Mouse (Mus musculus) heart, adult 2 months (tissue): ENCODE data around the gene Fbxo17. TPM values are rescaled to one million over a fixed set of nuclear protein-coding genes. Genes with fewer than 3 reads are reported as not detected.

Experiments used
- DNase-seq, 2 experiments: peaks; one replicate each; pipeline ENCODE4 v3.0.0; 2021
- H3K27ac ChIP-seq: fragments of 200-600 bp; 2 replicates; pipeline ENCODE4 v1.8.1; 2022
- H3K27me3 ChIP-seq: fragments of 200-500 bp; 2 replicates; pipeline ENCODE4 v1.6.1; 2012; ENCODE audit warnings: mild to moderate bottlenecking, low read length, inconsistent platforms, mixed read lengths; ENCODE audit not compliant: control insufficient read depth, insufficient read depth
- H3K36me3 ChIP-seq: fragments of 200-500 bp; 2 replicates; pipeline ENCODE4 v1.6.1; 2012; ENCODE audit warnings: low read length, inconsistent platforms; ENCODE audit not compliant: control insufficient read depth, insufficient read depth
- H3K4me1 ChIP-seq: fragments of 200-500 bp; 2 replicates; pipeline ENCODE4 v1.6.1; 2011; ENCODE audit warnings: low read length; ENCODE audit not compliant: control insufficient read depth, insufficient read depth
- H3K4me3 ChIP-seq: fragments of 200-600 bp; 2 replicates; pipeline ENCODE4 v1.8.1; 2022
- H3K79me2 ChIP-seq: fragments of 200-500 bp; replicated peaks from 2 replicates; pipeline ENCODE4 v1.6.1; 2012; ENCODE audit warnings: mild to moderate bottlenecking, inconsistent platforms, low read length, moderate library complexity, mixed read lengths; ENCODE audit not compliant: control insufficient read depth, insufficient read depth
- H3K9ac ChIP-seq: fragments of 200-500 bp; 2 replicates; pipeline ENCODE4 v1.6.1; 2012; ENCODE audit warnings: low read depth, mild to moderate bottlenecking, control low read depth, inconsistent platforms, low read length, mixed read lengths
- CTCF ChIP-seq: fragments of 200-600 bp; IDR thresholded peaks from 2 replicates; pipeline ENCODE4 v1.8.1; 2022; ENCODE audit warnings: antibody characterized with exemption, mild to moderate bottlenecking, moderate library complexity
- EP300 ChIP-seq: fragments of 200-500 bp; IDR thresholded peaks from 2 replicates; pipeline ENCODE4 v1.6.1; 2011; ENCODE audit warnings: low read depth, low read length, control low read depth; ENCODE audit not compliant: insufficient read depth
- POLR2A ChIP-seq: fragments of 200-500 bp; IDR thresholded peaks from 2 replicates; pipeline ENCODE4 v1.6.1; 2011; ENCODE audit warnings: mild to moderate bottlenecking, low read depth, low read length, control low read depth; ENCODE audit not compliant: insufficient read depth
- WGBS: fragments of 180-500 bp; shearing (Covaris S2); methylation state at CpG from one replicate; pipeline ENCODE4 v1.1.7; 2018; 5-methylcytosine and 5-hydroxymethylcytosine counted together
- intact Hi-C: fragments of 180-260 bp; cut with DNase I; formaldehyde crosslinking; loops from one replicate; pipeline ENCODE4 v1.15.1; 2025
- polyA plus RNA-seq: library from polyadenylated mRNA; depleted of rRNA; stranded (reverse); fragments of >200 nt; gene quantifications from 2 replicates; pipeline ENCODE4 v1.2.3, GENCODE M21; 2012
- total RNA-seq, 2 experiments: library from RNA; stranded (reverse); gene quantifications; 2 replicates each; pipeline ENCODE4 v1.2.3; 2021

Gene Fbxo17
- total and polyA plus RNA-seq, 3 experiments, result 0.37 to 2.0 (median 0.57) TPM

DNA sequence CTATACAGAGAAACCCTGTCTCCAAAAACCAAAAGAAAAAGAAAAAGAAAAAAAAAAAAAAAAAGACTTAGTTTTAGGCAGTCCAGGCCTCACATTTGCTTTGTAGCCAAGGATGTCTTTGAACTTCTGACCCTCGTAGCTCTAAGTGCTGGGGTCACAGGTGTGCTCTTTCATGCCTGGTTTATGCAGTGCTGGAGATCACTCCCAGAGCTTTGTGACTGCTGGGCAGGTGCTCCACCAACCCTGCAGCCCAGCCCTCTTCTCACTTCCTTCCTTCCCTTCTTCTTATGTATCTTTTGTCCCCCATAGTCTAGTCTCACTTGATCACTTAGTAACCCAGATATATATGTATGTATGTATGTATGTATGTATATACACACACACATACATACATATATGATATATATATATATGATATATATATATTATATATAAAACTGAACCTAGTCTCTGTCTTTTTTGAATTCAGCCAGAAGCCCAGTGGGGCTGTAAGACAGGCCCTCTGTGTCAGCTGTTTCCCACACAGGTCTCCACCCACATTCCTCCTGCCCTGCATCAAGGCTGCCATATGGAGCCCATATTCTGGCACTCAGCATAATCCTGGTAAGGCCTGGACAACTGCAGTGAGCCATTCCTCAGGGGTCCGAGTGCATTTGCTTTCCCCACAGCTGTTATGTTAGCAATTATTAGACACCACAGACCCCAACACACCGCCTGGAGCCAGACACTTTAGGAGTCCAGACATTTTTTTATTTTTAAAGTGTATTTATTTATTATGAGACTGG lies 4.3 kb downstream of the Fbxo17 start:
- no peaks in the 10 kb centered on the region for H3K79me2 ChIP-seq
- H3K9ac ChIP-seq, result no peak overlapping the region
- no peak for DNase-seq
- no peak overlapping the region for H3K4me3 ChIP-seq
- intact Hi-C loops, result loop anchor here (10.0 kb wide), 1 partner anchor 116 kb away; no protein-coding TSS in a partner anchor
- H3K36me3 ChIP-seq, result no peaks in the 10 kb centered on the region
- H3K27me3 ChIP-seq, result no peaks in the 10 kb centered on the region
- H3K27ac ChIP-seq, result no peak overlapping the region
- TF ChIP-seq EP300 (no peak), CTCF (no peak)
- 82% methylated on average over 3 of the region's 3 CpGs for WGBS
- H3K4me1 ChIP-seq, result no peaks in the 10 kb centered on the region

DNA sequence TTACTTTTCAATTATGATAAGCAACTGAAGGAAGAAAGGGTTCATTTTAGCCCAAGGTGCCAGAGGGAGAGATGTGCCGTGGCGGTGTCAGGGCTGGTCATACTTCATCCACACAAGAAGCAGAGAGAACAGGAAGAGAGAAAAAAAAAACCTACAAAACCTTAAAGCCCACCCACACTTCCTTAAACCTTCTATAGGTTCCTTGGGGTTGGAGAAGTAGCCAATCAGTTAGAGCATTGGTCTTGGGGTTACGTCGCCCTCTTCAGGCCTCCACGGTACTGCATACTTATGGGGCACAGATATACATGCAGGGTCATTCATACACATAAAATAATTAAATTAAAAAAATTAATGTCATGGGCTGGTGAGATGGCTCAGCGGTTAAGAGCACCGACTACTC lies 5.5 kb downstream of the Fbxo17 start:
- Histone ChIP-seq H3K4me3 (no peak overlapping the region), H3K9ac (no peak overlapping the region), H3K27me3 (no peaks in the 10 kb centered on the region), H3K79me2 (no peaks in the 10 kb centered on the region), H3K36me3 (no peaks in the 10 kb centered on the region), H3K4me1 (no peaks in the 10 kb centered on the region), H3K27ac (no peak overlapping the region)
- no peak for TF ChIP-seq CTCF
- no peak for TF ChIP-seq POLR2A
- TF ChIP-seq EP300, result no peak
- WGBS, result 91% methylated on average over 7 of the region's 7 CpGs
- intact Hi-C loops, result loop anchor here (10.0 kb wide), 1 partner anchor 117 kb away; no protein-coding TSS in a partner anchor
- DNase-seq, result no peak

DNA sequence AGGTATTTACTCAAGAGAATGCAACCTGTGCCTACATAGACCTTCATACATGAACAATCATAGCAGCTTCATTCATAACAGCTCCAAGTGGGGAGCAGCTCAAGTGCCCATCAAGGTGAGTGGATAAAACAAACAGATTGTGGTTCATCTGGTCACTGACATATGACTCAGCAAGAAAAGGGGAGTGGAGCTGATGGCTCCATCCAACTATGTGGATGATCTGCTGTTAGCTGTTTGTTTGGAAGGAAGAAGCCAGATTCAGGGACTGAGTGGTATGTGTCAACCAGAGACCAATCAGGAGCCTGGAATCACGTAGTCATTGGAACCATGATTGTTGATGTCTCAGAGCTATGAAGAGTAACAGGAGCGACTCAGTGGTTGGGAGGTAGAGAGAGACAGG lies 8.0 kb downstream of the Fbxo17 start:
- H3K27me3 ChIP-seq, result no peaks in the 10 kb centered on the region
- TF ChIP-seq EP300, result no peak
- TF ChIP-seq POLR2A, result no peak
- TF ChIP-seq CTCF, result no peak
- H3K79me2 ChIP-seq, result no peaks in the 10 kb centered on the region
- 96% methylated on average over 2 of the region's 2 CpGs for WGBS
- no peak overlapping the region for H3K4me3 ChIP-seq
- H3K4me1 ChIP-seq, result no peaks in the 10 kb centered on the region
- H3K27ac ChIP-seq, result no peak overlapping the region
- H3K9ac ChIP-seq, result no peak overlapping the region
- DNase-seq, result no peak
- intact Hi-C loops, result loop anchor here (2.0 to 10.0 kb wide), 2 partner anchors 120 to 274 kb away; partner anchors contain the start of gene Lrfn1
- H3K36me3 ChIP-seq, result no peaks in the 10 kb centered on the region

DNA sequence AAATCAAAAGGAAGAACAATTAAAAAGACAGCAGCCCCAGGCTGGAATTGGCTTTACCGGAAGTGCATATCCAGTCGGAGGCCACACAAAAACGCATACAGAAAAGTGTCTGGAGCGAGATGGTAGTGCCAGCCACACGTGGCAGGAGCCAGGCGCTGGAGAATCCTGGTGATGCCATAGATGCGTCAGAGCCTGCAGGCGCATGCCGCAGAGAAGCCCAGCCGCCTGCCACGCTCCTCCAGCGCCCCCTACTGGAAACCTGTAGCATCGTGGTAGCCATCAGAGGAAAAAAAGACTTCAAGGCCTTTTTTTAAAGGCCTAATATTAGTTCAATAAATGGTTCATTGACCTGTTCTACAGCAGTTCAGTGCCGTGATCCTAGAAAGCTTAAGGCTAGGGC lies 10.0 kb downstream of the Fbxo17 start:
- H3K9ac ChIP-seq, result no peak overlapping the region
- no peaks in the 10 kb centered on the region for H3K4me1 ChIP-seq
- peak; percentile 54 to 56 for DNase-seq
- no peak overlapping the region for H3K4me3 ChIP-seq
- no peaks in the 10 kb centered on the region for H3K79me2 ChIP-seq
- 12% methylated on average over 14 of the region's 14 CpGs for WGBS
- H3K27me3 ChIP-seq, result no peaks in the 10 kb centered on the region
- intact Hi-C loops, result loop anchor here (10.0 kb wide), 1 partner anchor 122 kb away; no protein-coding TSS in a partner anchor
- H3K36me3 ChIP-seq, result no peaks in the 10 kb centered on the region
- no peak overlapping the region for H3K27ac ChIP-seq
- TF ChIP-seq EP300 (no peak), CTCF (peak; percentile 97), POLR2A (no peak)

DNA sequence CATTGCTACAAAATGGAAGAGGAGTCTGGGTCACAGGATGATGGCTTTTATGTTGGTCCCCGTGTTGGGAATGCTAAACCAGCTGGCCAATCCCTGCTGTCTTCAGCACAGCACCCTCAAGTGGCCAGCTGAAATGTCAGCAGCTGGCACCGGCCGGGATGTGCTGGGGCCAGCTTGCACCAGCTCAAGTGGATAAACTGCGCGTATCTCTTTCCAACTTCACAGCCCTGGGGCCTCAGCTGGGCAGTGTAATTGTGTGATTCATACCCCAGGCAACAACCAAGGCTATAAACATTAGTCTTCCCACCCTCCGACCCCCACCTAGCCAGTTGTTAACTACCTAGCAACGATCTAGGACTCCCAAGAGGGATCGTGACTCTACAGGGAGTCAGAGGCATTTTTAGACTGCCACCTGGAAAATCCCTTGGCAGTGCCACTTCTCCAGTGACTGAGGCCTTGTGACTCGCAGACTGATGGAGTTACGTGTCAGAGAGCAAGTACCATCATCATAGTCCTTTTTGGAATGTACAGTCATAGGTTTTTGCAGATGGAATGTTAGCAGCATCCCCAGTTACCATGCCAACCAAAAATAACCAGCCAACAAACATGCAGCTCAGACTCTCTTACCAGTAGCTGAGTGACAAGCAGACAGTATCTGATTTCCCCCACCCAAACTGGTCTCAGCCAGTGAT lies 11.2 kb downstream of the Fbxo17 start:
- TF ChIP-seq POLR2A (no peak), CTCF (peak; percentile 53)
- Histone ChIP-seq H3K4me1 (no peaks in the 10 kb centered on the region), H3K27ac (no peak overlapping the region), H3K27me3 (no peaks in the 10 kb centered on the region), H3K36me3 (no peaks in the 10 kb centered on the region), H3K4me3 (no peak overlapping the region), H3K9ac (no peak overlapping the region), H3K79me2 (no peaks in the 10 kb centered on the region)
- intact Hi-C loops, result loop anchor here (10.0 kb wide), 1 partner anchor 123 kb away; no protein-coding TSS in a partner anchor
- WGBS, result 45% methylated on average over 10 of the region's 10 CpGs
- DNase-seq, result no peak
